Mouse (Mus musculus) embryonic fibroblast, embryonic 13.5 days (primary cell): ENCODE data around the gene Ifngr2.

ENCODE experiments used
- CTCF ChIP-seq: IDR thresholded peaks from 2 replicates; pipeline ENCODE4 v1.5.1; 2011; ENCODE audit warnings: mild to moderate bottlenecking, control low read depth, low read length, moderate library complexity, borderline replicate concordance; ENCODE audit not compliant: insufficient read depth
- POLR2A ChIP-seq: IDR thresholded peaks from 2 replicates; pipeline ENCODE4 v1.6.1; 2011; ENCODE audit warnings: low read depth, mild to moderate bottlenecking, control low read depth, low read length, moderate library complexity

DNA sequence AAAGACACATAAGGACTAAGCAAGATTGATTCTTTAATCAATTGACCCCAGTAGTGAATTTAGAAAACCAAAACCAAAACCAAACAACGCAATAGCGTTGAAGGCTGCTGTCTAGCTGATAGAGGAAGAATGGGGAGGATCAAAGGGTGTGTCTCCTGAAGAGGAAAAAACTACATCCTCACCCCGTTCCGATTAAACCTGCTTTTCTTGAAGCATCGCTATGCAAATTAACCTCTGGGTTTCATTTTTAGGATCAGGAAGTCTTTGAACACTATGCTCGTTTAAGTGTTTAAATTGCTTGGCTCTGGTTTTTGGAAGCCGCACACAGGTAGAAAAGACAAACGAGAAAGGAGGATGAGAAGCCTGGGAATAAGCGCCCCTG, 49.5 kb downstream of the Ifngr2 start:
- TF ChIP-seq CTCF (no peak), POLR2A (no peak)
